Mouse (Mus musculus) C2C12 (cell line): ENCODE data around the gene Iars2. TPM values are rescaled to one million over a fixed set of nuclear protein-coding genes. Genes with fewer than 3 reads are reported as not detected.

Source experiments
- H3K27me3 ChIP-seq: one replicate; pipeline ENCODE4 v1.6.1; 2011; ENCODE audit not compliant: control insufficient read depth, insufficient read depth, insufficient read length
- H3K36me3 ChIP-seq: one replicate; pipeline ENCODE4 v1.6.1; 2011; ENCODE audit not compliant: control insufficient read depth, insufficient read depth
- H3K4me3 ChIP-seq: one replicate; pipeline ENCODE4 v1.5.1; 2011; ENCODE audit warnings: mild to moderate bottlenecking, control low read depth; ENCODE audit not compliant: poor library complexity, insufficient read depth, severe bottlenecking
- H3K79me2 ChIP-seq: one replicate; pipeline ENCODE4 v1.6.1; 2011; ENCODE audit not compliant: control insufficient read depth, insufficient read depth
- H3K79me3 ChIP-seq: one replicate; pipeline ENCODE4 v1.6.1; 2011; ENCODE audit warnings: low read depth, control low read depth
- H3ac ChIP-seq: one replicate; pipeline ENCODE3; 2011; ENCODE audit warnings: low read depth; ENCODE audit not compliant: control insufficient read depth, insufficient read length
- CEBPB ChIP-seq: IDR thresholded peaks from one replicate; pipeline ENCODE4 v1.6.1; 2011; ENCODE audit warnings: low read depth, mild to moderate bottlenecking, control low read depth, moderate library complexity
- CTCF ChIP-seq: IDR thresholded peaks from one replicate; pipeline ENCODE4 v1.5.1; 2011; ENCODE audit not compliant: control insufficient read depth, insufficient read depth, insufficient read length
- FOSL1 ChIP-seq: IDR thresholded peaks from one replicate; pipeline ENCODE4 v1.8.0; 2011; ENCODE audit warnings: mild to moderate bottlenecking, low read length; ENCODE audit not compliant: poor library complexity, insufficient read depth, severe bottlenecking
- MAX ChIP-seq: IDR thresholded peaks from one replicate; pipeline ENCODE4 v1.6.1; 2011; ENCODE audit warnings: mild to moderate bottlenecking, control low read depth
- MYOD1 ChIP-seq: IDR thresholded peaks from one replicate; pipeline ENCODE4 v1.6.1; 2011; ENCODE audit warnings: low read depth; ENCODE audit not compliant: control insufficient read depth, insufficient read length
- MYOG ChIP-seq: IDR thresholded peaks from one replicate; pipeline ENCODE4 v1.6.1; 2011; ENCODE audit not compliant: control insufficient read depth, insufficient read length; ENCODE audit errors: extremely low read depth
- USF1 ChIP-seq: IDR thresholded peaks from one replicate; pipeline ENCODE4 v1.6.1; 2011; ENCODE audit warnings: low read depth, mild to moderate bottlenecking, control low read depth, moderate library complexity
- long read RNA-seq, 2 experiments: library from polyadenylated mRNA; unstranded; transcript quantifications; one replicate each; pipeline ENCODE4 v2.0.0; 2019 to 2020
- polyA plus RNA-seq: library from polyadenylated mRNA; unstranded; fragments of >200 nt; fragmentation: generic; extraction: Trizol; gene quantifications from one replicate; pipeline ENCODE4 v1.2.1, GENCODE M21; 2012; ENCODE audit warnings: missing spikeins

Gene Iars2
- 18.4 TPM for polyA plus RNA-seq
- long read RNA-seq, experiment 1, full-length matches to known transcripts: 15 of 26 reads
- long read RNA-seq, experiment 1, partial matches to known transcripts: 7 of 26 reads
- long read RNA-seq, experiment 1, other reads (novel, unspliced or antisense): 4 of 26 reads
- long read RNA-seq, experiment 2, full-length matches to known transcripts: 335 of 375 reads
- long read RNA-seq, experiment 2, partial matches to known transcripts: 17 of 375 reads
- long read RNA-seq, experiment 2, other reads (novel, unspliced or antisense): 23 of 375 reads

DNA sequence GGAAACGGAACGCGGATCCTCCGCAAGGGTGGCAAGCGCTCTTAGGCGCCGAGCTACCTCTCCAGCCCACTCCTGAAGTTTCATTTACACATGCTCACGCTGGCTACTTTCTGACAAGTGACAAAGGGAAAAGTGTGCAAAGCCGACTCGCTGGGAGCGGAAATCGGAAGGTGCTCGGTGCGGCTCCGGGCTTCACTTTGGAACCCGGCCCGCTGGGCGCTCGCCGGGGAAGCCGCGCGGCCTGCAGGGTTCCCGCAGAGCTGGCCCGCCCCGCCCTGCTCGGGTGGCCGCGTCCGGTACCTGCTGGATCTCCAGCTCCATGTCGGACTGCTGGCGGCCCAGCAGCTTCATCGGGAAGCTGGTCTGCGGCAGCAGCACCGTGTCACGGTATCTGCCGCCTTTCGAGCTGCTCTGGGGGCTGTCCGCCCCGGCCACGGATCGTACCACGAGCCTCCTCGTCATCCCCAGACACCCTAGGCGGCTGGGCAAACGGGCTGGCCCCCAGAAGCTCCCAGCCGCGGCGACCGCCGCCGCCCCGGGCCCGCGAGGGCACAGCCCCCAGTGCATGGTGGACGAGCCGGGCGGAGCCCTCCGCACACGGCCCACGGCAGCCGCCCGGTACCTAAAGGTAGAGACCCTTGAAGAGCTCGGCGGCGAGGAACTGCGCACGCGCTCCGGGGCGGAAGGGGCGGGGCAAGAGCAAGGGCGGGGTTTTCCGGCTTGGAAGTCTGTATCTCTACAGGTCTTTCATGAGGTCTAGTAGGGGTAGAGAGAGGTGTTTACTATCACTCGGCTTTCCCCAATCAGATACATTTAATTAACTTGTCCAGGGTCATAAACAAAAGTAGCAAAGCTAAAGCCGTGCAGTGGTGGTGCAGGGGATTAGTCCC lies at the start of gene Iars2:
Iars2 (minus strand) TSS at position 676 of the 890 bp plus-strand sequence.
- Histone ChIP-seq H3K36me3 (peaks cover 35% of the 10 kb centered on the region), H3K4me3 (peak within 1 kb of the TSS; percentile 72), H3ac (peak within 1 kb of the TSS; percentile 97), H3K79me3 (peaks cover 19% of the 10 kb centered on the region), H3K79me2 (peaks cover 37% of the 10 kb centered on the region), H3K27me3 (no peaks in the 10 kb centered on the region)
- TF ChIP-seq MAX (peak; percentile 13), USF1 (no peak)

DNA sequence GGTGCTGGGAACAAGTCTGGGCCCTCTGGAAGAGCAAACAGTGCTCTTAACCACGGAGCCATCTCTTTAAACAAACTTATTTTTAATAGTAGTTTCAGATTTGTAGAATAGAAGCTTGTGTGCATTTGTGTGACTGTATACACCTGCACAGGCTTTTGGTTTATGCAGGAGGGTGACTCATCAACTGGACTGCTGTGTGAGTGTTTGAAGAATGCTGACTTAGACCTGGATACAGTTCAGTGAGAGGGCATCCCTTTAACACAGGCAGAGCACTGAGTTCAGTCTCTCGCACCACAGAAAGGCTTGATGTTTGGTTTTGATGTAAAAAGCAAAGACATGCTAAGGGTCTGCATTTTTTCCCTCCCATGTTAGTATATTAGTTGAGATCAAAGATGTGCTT lies 48.2 kb upstream of the Iars2 start:
- Histone ChIP-seq H3K27me3 (no peaks in the 10 kb centered on the region), H3K79me2 (peaks cover 17% of the 10 kb centered on the region), H3K4me3 (no peak overlapping the region), H3K79me3 (no peaks in the 10 kb centered on the region), H3K36me3 (peaks cover 74% of the 10 kb centered on the region), H3ac (no peak overlapping the region)
- TF ChIP-seq USF1 (no peak), CTCF (no peak), MYOD1 (no peak), FOSL1 (no peak), MAX (no peak), MYOG (no peak), CEBPB (no peak)

DNA sequence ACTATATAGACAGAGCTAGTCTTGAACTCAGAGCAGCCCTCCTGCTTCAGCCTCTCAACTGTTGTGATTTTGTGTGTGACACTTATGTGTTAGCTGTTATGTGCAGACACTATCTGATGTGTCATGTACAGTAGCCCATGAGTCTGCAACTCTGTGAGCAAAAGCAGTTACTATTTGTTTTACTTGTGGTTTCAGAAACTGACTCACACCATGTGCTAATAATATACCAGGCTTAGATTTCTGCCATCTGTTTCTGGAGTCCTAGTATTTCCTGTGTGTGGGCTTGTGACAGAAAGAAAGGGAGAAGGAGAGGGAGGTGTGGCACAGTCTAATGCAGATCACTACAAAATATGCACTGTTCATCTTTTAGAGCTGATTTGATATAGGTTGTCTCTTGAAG lies 47.2 kb upstream of the Iars2 start:
- H3K79me2 ChIP-seq: peaks cover 17% of the 10 kb centered on the region
- H3K36me3 ChIP-seq: peaks cover 77% of the 10 kb centered on the region
- no peak overlapping the region for H3ac ChIP-seq
- no peak overlapping the region for H3K4me3 ChIP-seq
- H3K79me3 ChIP-seq: no peaks in the 10 kb centered on the region
- peak; percentile 6 for TF ChIP-seq USF1
- TF ChIP-seq MYOG: no peak
- TF ChIP-seq MYOD1: peak; percentile 27
- no peak for TF ChIP-seq CEBPB
- peak; percentile 41 for TF ChIP-seq FOSL1
- TF ChIP-seq MAX: peak; percentile 33
- TF ChIP-seq CTCF: no peak
- H3K27me3 ChIP-seq: no peaks in the 10 kb centered on the region

DNA sequence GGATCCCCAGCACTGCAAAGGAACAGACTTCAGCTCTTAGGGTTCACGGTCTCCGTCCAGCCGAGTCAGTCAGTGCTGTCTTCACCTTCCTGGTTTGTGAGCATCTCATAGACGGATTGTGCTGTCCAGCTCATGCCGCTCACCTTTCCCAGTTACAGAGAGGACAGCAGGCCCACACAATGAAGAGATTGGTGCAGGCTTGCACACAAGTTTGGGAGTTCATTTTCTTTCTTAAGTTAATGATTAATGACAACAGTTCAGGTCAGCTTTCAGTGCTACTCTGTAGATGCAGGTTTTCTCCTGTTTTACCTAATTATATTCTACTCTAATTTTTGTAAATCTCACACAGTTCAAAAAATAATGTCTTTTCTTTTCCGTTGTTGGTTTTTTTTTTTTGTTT lies 40.8 kb upstream of the Iars2 start:
- Histone ChIP-seq H3K4me3 (no peak overlapping the region), H3K79me3 (peaks cover 31% of the 10 kb centered on the region), H3K79me2 (peaks cover 51% of the 10 kb centered on the region), H3K36me3 (peaks cover 40% of the 10 kb centered on the region), H3K27me3 (no peaks in the 10 kb centered on the region), H3ac (no peak overlapping the region)
- TF ChIP-seq MYOG: no peak
- no peak for TF ChIP-seq CEBPB
- TF ChIP-seq USF1: no peak
- TF ChIP-seq FOSL1: no peak
- TF ChIP-seq CTCF: no peak
- no peak for TF ChIP-seq MAX
- no peak for TF ChIP-seq MYOD1

DNA sequence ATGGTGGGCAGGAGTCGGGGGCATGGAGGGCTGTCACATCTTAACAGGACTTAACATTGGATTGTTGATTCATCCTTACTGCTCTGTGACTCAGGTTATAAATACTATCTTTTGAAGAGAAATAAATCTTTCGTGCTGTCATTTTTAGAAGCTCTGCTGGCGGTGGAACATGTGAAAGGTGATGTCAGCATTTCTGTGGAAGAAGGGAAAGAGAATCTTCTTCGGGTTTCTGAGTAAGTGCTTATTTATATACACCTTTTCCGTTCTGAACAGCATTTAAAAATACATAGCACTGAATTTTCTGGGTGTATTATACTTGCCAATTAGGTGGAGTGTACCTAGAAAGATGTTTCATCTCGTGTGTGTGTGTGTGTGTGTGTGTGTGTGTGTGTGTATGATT lies 38.2 kb upstream of the Iars2 start:
- TF ChIP-seq FOSL1: no peak
- TF ChIP-seq CTCF: no peak
- TF ChIP-seq MAX: no peak
- no peak for TF ChIP-seq USF1
- no peak for TF ChIP-seq CEBPB
- TF ChIP-seq MYOD1: no peak
- TF ChIP-seq MYOG: no peak
- H3K79me3 ChIP-seq: peaks cover 48% of the 10 kb centered on the region
- no peaks in the 10 kb centered on the region for H3K27me3 ChIP-seq
- H3K79me2 ChIP-seq: peaks cover 70% of the 10 kb centered on the region
- peaks cover 23% of the 10 kb centered on the region for H3K36me3 ChIP-seq
- no peak overlapping the region for H3ac ChIP-seq
- no peak overlapping the region for H3K4me3 ChIP-seq
